Mouse (Mus musculus): ENCODE results near the gene Trim47.

DNA sequence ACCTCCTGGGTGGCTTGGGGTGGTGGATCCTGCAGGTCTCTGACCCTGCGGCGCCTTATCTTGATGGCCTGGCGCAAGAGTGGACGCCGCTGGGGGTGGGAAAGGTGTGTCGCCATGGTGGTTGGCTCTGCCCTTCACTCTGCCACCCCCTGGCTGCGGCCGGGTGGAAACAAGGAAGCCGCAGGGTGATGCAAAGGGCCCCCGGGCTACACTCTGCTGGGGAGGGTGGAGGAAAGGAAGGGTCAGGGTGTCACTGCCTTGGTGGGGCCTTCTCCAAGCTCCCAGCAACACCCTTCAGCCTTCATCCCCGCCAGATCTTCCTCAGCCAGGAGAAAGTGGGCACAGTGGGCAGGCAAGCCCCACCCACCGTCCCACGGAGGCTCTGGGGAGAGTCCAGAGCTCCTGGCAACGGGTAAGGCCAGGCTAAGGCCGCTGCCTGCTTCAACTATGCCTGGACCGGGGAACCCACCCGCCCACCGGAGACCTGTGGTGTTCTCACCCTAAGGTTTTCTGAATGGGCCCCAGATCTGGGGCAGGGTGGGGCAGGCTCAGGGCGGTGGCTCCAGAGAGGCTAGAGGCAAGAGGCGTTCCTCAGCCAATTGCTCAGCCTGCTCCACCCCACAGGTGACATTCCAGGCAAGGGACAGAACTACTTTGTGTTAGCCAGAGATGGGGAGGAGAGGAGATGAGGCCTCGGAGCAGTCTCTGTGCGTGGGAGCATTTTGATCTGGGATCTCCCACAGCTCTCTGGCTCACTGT, 49.4 kb downstream of the Trim47 start, which contains the start of gene Unc13d:
- TF ChIP-seq POLR2A (IDR thresholded peaks at IDR 0.05; ENCODE audit: control insufficient read depth, low read depth, low read length) (no peak), CTCF (IDR thresholded peaks at IDR 0.05; ENCODE audit: control insufficient read depth, insufficient read depth, insufficient replicate concordance, low read depth, low read length) (no peak)

All from testis, adult 2 months (tissue).